8 mouse cellular contexts compared by ENCODE assay signal in the genomic region with DNA sequence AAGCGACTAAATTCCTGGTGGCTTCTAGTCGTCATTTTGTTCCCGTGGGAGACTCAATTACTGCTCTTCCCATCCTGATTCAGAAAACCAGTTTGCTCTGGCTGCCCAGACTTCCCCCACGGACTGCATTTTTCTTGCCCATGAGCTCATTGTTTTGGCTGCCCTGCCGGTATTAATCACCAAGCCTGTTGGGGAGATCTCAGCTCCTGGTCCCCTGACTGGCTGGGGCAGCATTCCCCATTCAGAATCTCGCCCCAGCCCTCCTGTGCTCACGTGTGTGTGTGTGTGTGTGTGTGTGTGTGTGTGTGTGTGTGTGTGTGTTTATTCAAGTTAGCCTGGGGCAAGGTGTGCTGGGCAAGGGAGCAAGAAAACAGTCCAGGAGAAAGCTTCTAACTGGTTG. TPM values are rescaled to one million over a fixed set of nuclear protein-coding genes. Genes with fewer than 3 reads are reported as not detected.
DNase-seq lines count a peak whose midpoint lies in the region; ATAC-seq and TF ChIP-seq lines count a peak whose summit lies in the region.

No protein-coding gene starts in this region.

- H3K4me1 ChIP-seq in embryonic facial prominence, embryonic 11.5 days (ENCODE audit: control insufficient read depth, insufficient read depth, low read length): no peaks in the 10 kb centered on the region; the same call in 1 of the 2 replicates
- peaks cover 24% of the 10 kb centered on the region for H3K4me1 ChIP-seq in midbrain, embryonic 13.5 days (replicated peaks)

- ATAC-seq in embryonic facial prominence, embryonic 11.5 days (replicated peaks; ENCODE audit: insufficient number of reproducible peaks, low FRiP score, low TSS enrichment, low read depth): no peak
- ATAC-seq in midbrain, embryonic 13.5 days: peak; percentile 13; the same call in 1 of the 2 replicates
- ATAC-seq in erythroid progenitor cell, adult 5-6 weeks (replicated peaks; ENCODE audit: low FRiP score, poor library complexity, severe bottlenecking): no peak

- H3K4me3 ChIP-seq in C2C12 (ENCODE audit: insufficient read depth, poor library complexity, severe bottlenecking): no peak overlapping the region
- H3K4me3 ChIP-seq in embryonic facial prominence, embryonic 11.5 days (ENCODE audit: low read depth, low read length): no peak overlapping the region
- H3K4me3 ChIP-seq in midbrain, embryonic 13.5 days (replicated peaks): no peak overlapping the region

- H3K9me3 ChIP-seq in embryonic facial prominence, embryonic 11.5 days (replicated peaks; ENCODE audit: control insufficient read depth, low read length): no peaks in the 10 kb centered on the region
- no peaks in the 10 kb centered on the region for H3K9me3 ChIP-seq in midbrain, embryonic 13.5 days

- peak overlapping the region; percentile 14 for H3ac ChIP-seq in C2C12 (ENCODE audit: control insufficient read depth, insufficient read length, low read depth)

- no peak overlapping the region; the same call in 1 of the 2 replicates for H3K9ac ChIP-seq in embryonic facial prominence, embryonic 11.5 days (replicated peaks; ENCODE audit: low read length)
- H3K9ac ChIP-seq in midbrain, embryonic 13.5 days (replicated peaks): no peak overlapping the region

- peaks cover 75% of the 10 kb centered on the region for H3K79me3 ChIP-seq in C2C12 (ENCODE audit: low read depth)

- TF ChIP-seq CTCF in C2C12 (IDR thresholded peaks at IDR 0.05; ENCODE audit: control insufficient read depth, insufficient read depth, insufficient read length): no peak

- H3K27me3 ChIP-seq in C2C12 (ENCODE audit: control insufficient read depth, insufficient read depth, insufficient read length): no peaks in the 10 kb centered on the region
- no peaks in the 10 kb centered on the region for H3K27me3 ChIP-seq in embryonic facial prominence, embryonic 11.5 days (ENCODE audit: control insufficient read depth, insufficient read depth, low read length)
- H3K27me3 ChIP-seq in midbrain, embryonic 13.5 days: no peaks in the 10 kb centered on the region

- intact Hi-C loops in heart, postnatal 14 days (cut with DNase I): no loop called here

- no peak overlapping the region for H3K4me2 ChIP-seq in embryonic facial prominence, embryonic 11.5 days (ENCODE audit: low read depth, low read length)
- no peak overlapping the region for H3K4me2 ChIP-seq in midbrain, embryonic 13.5 days (replicated peaks)

- DNase-seq in cerebellum, adult 18-20 months: peak; percentile 40 to 45
- DNase-seq in cerebellum, postnatal 4 days (ENCODE audit: low spot score in 2 of 2): no peak
- DNase-seq in embryonic facial prominence, embryonic 11.5 days (ENCODE audit: low spot score): peak; percentile 69
- DNase-seq in heart, postnatal 14 days: peak; percentile 55 to 80
- DNase-seq in kidney, postnatal 4 days: peak; percentile 63 to 77

- peak overlapping the region; percentile 72 for H3K27ac ChIP-seq in embryonic facial prominence, embryonic 11.5 days (replicated peaks; ENCODE audit: low read depth, low read length)
- H3K27ac ChIP-seq in midbrain, embryonic 13.5 days: peak overlapping the region; percentile 56

- H3K79me2 ChIP-seq in C2C12 (ENCODE audit: control insufficient read depth, insufficient read depth): peaks cover 98% of the 10 kb centered on the region

- 31% methylated on average over 7 of the region's 7 CpGs for WGBS in embryonic facial prominence, embryonic 11.5 days
- 63% methylated on average over 7 of the region's 7 CpGs for WGBS in midbrain, embryonic 13.5 days

- H3K36me3 ChIP-seq in C2C12 (ENCODE audit: control insufficient read depth, insufficient read depth): peaks cover 26% of the 10 kb centered on the region
- H3K36me3 ChIP-seq in embryonic facial prominence, embryonic 11.5 days (replicated peaks; ENCODE audit: control insufficient read depth, insufficient read depth, low read depth, low read length): peaks cover 6% of the 10 kb centered on the region
- peaks cover 54% of the 10 kb centered on the region for H3K36me3 ChIP-seq in midbrain, embryonic 13.5 days

TF ChIP-seq in C2C12, 6 proteins besides CTCF, POLR2A, EP300 and RAD21:
- TF ChIP-seq USF1 (IDR thresholded peaks at IDR 0.05; ENCODE audit: low read depth) (peak; percentile 7), FOSL1 (IDR thresholded peaks at IDR 0.05; ENCODE audit: insufficient read depth, low read length, poor library complexity, severe bottlenecking) (no peak)

RNA-seq across cellular contexts. Expression of a gene that starts 9.4 kb away (rescaled TPM):
- polyA plus RNA-seq in C2C12 (2012; fragmentation: generic; extraction: Trizol): 46.4 TPM
- polyA plus RNA-seq in embryonic facial prominence, embryonic 11.5 days (2014; fragmentation: Nextera tagmentation; extraction: Ambion mirVana): 77.1 and 83.3 TPM in 2 replicates
- 100 to 1,000 TPM; 161 to 165 TPM for total RNA-seq in heart, postnatal 14 days (2021)
- polyA plus RNA-seq in midbrain, embryonic 13.5 days (2015; fragmentation: Nextera tagmentation; extraction: Ambion mirVana): 46.9 and 56.3 TPM in 2 replicates
- 161 and 212 TPM in 2 replicates for total RNA-seq in erythroid progenitor cell, adult 5-6 weeks (2015; ENCODE audit: low replicate concordance)
- total RNA-seq in erythroid progenitor cell, adult 5-6 weeks (2017; ENCODE audit: low replicate concordance): 104 and 138 TPM in 2 replicates

RNA-seq across cellular contexts. Expression of a gene that starts 19.7 kb away (rescaled TPM):
- 3.1 TPM for polyA plus RNA-seq in C2C12 (2012; fragmentation: generic; extraction: Trizol)
- 0.55 and 0.71 TPM in 2 replicates for polyA plus RNA-seq in embryonic facial prominence, embryonic 11.5 days (2014; fragmentation: Nextera tagmentation; extraction: Ambion mirVana)
- 10 to 100 TPM; 48.3 to 57.2 TPM for total RNA-seq in heart, postnatal 14 days (2021)
- polyA plus RNA-seq in midbrain, embryonic 13.5 days (2015; fragmentation: Nextera tagmentation; extraction: Ambion mirVana): 0.68 and 1.9 TPM in 2 replicates
- 0.84 TPM in 1 of 2 replicates, not detected in the other for total RNA-seq in erythroid progenitor cell, adult 5-6 weeks (2015; ENCODE audit: low replicate concordance)
- total RNA-seq in erythroid progenitor cell, adult 5-6 weeks (2017; ENCODE audit: low replicate concordance): 0.39 and 1.2 TPM in 2 replicates

RNA-seq across cellular contexts. Expression of a gene that starts 43.2 kb away (rescaled TPM):
- polyA plus RNA-seq in C2C12 (2012; fragmentation: generic; extraction: Trizol): 42.0 TPM
- 69.7 and 79.4 TPM in 2 replicates for polyA plus RNA-seq in embryonic facial prominence, embryonic 11.5 days (2014; fragmentation: Nextera tagmentation; extraction: Ambion mirVana)
- 10 to 100 TPM; 62.5 to 63.7 TPM for total RNA-seq in heart, postnatal 14 days (2021)
- polyA plus RNA-seq in midbrain, embryonic 13.5 days (2015; fragmentation: Nextera tagmentation; extraction: Ambion mirVana): 116 TPM in 2 replicates
- total RNA-seq in erythroid progenitor cell, adult 5-6 weeks (2015; ENCODE audit: low replicate concordance): 65.4 and 75.3 TPM in 2 replicates
- 117 and 119 TPM in 2 replicates for total RNA-seq in erythroid progenitor cell, adult 5-6 weeks (2017; ENCODE audit: low replicate concordance)

Comparison
In these comparisons a context has a peak if more than half of its experiments do, and no peak if none do; other contexts are left out.
1. DNase-seq: peak in cerebellum, adult 18-20 months (2 of 2), embryonic facial prominence, embryonic 11.5 days (single experiment), heart, postnatal 14 days (2 of 2) and kidney, postnatal 4 days (2 of 2); none in cerebellum, postnatal 4 days (0 of 2).